Mouse (Mus musculus): ENCODE measurements around the gene Apobec2. TPM values are rescaled to one million over a fixed set of nuclear protein-coding genes. Genes with fewer than 3 reads are reported as not detected.
A peak's percentile ranks its signal among the peaks of the same experiment; 100 is the strongest.

Apobec2 gene
- total RNA-seq, 2 experiments from 2014 or later, result 245 to 262 TPM

DNA sequence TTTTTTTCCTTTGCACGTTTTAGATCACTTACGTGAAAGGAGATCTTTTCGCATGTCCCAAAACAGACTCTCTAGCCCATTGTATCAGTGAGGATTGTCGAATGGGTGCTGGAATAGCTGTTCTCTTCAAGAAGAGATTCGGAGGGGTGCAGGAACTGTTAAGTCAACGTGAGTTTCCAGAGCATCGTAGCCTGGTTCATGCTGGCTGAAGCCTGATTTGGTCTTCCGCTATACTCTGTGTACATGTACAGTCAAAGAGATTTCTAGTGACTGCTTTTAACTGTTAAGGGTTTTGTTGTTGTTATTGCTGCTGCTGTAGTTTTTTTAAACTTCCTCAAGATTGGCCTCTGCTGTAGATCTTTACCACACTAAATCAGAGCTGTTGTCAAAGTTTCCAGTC lies 21.5 kb downstream of the Apobec2 start:
- intact Hi-C loops (cut with DNase I), result loop anchor here (2.0 kb wide), 1 partner anchor 18 kb away; no protein-coding TSS in a partner anchor
- no peak for DNase-seq (ENCODE audit: low spot score)

DNA sequence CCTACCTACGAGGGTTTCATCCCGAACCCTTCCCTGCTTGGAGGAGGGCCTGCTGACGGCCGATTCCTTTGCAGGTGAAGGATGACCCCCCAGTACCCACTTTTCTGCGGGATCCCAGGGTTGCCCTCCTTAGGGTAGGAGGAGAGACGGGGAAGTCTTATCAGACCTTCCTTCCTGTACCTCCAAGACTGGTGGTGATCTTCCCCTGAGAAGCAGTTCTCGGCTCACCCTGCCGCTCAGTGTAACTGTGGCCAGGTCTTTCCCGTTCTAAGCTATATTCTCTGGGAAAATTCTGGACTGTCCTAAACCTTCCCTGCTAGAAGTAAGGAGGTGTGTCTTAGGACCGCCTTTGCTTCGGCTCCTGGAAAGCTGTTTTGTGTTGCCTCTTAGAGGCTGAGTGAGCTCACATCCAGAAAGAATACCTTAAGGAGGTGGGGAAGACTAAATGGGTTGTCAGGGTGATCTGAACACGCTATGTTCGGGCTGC lies 22.4 kb downstream of the Apobec2 start:
- intact Hi-C loops (cut with DNase I), result loop anchor here (2.0 kb wide), 1 partner anchor 18 kb away; no protein-coding TSS in a partner anchor
- DNase-seq (ENCODE audit: low spot score), result no peak

DNA sequence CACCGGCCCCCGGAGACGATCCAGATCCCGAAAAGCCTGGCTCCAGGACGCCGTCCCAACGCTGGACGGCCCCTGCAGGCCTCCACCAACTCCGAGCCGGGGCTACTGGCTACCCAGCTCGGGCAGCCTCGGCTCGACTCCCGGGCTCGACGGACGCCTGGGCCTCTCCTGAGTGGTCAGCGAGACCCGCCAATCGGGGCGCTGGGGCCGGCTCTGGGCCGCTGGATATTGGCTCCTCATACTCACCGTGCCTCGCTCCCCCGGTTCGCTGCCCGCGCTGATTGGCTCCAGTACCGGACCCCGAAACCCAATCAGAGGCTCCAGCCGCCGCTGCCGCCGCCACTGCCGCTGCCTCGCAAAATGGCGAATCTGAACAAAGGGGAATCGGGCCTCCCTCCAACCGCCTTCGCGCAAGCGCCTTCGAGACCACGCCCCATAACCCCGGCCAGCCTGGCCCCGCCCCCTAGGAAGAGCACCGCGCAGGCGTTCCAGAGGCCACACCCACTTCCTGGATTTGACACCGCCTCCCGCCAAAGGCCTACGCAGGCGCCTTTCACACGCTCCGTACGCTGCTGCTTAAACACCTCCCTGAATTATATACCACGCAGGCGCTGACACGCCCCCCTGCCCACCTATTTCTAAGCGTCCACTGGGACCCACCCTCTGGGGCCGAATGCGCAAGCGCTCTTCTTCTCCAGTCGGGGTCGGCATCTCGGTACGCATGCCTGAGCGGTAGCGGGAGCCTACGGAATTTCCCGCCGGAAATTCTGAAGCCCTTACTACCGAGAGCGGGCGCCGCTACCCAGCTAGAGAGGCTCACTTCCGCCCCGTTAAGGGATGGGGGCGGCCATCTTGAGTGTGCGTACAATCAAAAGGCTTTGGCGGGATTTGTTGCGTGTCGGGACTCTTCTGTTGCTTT lies 23.1 kb downstream of the Apobec2 start, which contains the start of the genes Nfya and Oard1:
Nfya (minus strand) TSS at position 527 of the 919 bp plus-strand sequence.
Oard1 (plus strand) TSS at position 635 of the 919 bp plus-strand sequence.
- intact Hi-C loops (cut with DNase I), result loop anchor here (2.0 kb wide), 1 partner anchor 19 kb away; no protein-coding TSS in a partner anchor
- DNase-seq (ENCODE audit: low spot score), result peak; percentile 99

DNA sequence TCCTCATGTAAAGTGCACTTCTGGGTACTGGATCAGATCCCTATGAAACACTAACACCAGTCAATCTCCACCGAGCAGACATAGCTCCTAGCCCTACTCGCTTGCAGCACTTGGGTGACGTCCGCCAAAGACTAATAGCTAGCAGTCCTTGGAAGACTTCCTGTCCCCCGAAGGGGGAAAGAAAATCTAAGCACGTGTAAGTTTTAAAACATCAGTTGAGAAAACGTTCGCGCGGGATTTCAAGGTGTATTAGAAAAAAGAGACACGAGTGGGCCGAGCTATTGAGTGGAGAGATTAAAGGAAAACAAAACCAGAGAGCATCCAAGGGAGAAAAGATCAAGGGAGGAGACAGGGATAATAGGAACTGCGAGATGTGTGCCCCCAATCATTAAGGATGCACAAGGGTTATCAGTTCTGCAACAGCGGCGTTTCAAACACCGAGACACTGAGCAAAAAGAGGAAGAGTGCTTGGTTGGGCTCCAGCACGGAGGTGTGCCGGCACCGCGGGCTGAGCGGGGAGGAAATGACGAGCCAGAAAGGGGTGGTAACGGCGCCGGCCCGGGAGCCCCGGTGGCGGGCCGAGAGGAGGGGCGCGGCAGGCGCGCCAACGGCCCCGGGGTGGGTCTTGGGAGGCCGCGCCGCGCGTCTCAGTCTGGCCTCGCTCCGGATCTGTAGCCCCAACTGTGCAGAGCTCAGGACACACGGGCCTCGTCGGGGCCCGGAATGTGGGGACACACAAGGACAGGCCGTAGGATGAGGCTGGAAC lies 24.0 kb downstream of the Apobec2 start:
- DNase-seq (ENCODE audit: low spot score), result peak; percentile 52
- intact Hi-C loops (cut with DNase I), result no loop called here

DNA sequence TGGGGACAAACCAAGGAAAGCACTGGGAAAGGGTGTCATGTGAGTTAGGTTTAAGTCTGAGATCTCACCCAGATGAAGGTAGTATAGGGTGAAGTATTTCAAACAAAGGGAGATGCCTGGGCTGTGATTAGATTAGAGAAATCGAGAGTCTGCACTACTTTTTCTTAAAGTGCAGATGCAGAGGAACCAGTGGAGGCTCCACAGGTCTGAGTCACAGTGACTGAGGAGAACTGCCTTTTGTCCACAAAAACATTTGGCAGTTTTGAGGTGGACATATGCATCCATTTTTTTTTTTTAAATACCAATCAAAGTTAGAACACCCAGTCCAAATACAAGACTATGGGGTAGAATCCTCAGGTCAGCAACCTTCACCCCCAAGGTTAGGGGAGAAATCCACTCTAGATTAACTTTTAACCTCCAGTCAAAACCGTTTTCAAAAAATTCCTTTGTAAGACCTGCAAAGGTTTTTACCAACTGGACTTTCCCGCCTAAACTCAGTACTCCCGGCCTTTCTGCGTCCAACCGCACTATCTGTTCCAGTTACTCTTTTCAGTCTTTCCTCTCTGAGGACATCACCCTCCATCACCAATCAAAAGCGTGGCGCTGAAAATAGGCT lies 24.7 kb downstream of the Apobec2 start:
- intact Hi-C loops (cut with DNase I), result no loop called here
- no peak for DNase-seq (ENCODE audit: low spot score)

DNA sequence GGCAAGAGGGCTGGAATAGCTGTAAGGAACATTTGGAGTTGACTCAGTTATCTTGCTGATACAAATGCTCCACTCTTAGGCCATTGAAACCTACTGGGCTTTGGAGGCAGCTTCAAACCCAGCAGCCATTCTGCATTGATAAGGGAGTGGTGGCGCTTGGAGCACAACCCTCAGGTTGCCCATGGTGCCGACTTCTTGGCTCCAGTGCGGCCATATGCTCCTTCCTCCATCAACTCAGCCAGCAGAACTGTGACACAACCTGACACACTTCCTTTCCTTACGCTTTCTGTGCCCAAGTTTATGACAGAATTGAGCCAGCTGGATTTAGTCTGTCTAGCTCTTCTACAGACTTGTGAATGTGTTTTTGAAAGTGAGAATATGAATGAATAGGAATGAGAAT lies 25.6 kb downstream of the Apobec2 start:
- intact Hi-C loops (cut with DNase I), result no loop called here

DNA sequence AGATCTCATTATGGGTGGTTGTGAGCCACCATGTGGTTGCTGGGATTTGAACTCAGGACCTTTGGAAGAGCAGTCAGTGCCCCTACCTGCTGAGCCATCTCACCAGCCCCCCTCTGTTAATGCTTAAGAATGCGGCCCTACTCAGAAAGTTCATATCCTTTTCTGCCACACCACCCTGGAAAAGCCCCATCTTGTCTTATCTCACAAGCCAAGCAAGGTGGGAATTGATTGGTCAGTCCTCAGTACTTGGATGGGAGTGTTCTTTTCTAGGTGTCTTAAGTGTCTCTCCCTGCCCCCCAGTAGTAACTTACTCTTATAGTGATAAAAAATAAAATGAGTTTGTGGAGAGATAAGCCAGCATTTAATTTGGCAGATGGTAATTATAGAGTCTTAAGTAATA lies 28.0 kb downstream of the Apobec2 start:
- intact Hi-C loops (cut with DNase I), result no loop called here
- no peak for DNase-seq (ENCODE audit: low spot score)

More for the DNA sequence above, 25.6 kb downstream of the Apobec2 start:
- no peak for DNase-seq (ENCODE audit: low spot score)

DNA sequence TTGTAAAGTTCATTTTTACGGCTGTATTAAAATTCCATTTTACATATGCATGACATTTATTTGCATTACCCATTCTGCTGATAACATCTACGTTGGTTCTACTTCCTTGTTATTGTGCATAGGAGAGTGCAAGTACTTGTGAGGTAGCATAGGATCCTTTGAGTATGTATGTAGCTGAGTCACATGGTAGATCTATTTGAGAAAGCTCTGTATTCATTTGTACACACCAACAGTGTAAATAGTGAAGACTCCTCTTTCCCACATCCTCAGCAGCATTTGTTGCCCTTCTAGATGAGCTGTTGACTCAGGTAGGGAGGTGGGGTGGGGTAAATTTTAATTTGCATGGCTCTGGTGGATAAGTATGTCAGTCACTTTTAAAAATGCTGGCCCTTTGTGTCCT lies 28.9 kb downstream of the Apobec2 start:
- intact Hi-C loops (cut with DNase I), result no loop called here
- no peak for DNase-seq (ENCODE audit: low spot score)

DNA sequence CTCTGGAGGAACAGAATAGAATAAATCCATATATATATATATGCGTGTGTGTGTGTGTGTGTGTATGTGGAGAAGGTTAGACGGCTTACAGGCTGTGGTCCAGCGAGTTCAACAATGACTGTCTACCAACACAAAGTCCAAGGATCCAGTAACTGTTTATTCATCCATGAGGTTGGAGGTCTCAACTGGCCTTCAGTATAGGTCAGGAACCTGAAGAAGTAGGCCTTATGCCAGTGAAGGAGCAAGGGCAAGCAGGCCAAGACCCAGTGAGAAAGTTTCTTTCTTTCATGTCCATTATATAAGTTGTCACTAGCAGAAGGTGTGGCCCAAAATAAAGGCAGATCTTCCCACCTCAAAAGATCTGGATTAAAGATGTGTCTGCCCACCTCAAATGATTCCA lies 30.0 kb downstream of the Apobec2 start:
- intact Hi-C loops (cut with DNase I), result no loop called here

DNA sequence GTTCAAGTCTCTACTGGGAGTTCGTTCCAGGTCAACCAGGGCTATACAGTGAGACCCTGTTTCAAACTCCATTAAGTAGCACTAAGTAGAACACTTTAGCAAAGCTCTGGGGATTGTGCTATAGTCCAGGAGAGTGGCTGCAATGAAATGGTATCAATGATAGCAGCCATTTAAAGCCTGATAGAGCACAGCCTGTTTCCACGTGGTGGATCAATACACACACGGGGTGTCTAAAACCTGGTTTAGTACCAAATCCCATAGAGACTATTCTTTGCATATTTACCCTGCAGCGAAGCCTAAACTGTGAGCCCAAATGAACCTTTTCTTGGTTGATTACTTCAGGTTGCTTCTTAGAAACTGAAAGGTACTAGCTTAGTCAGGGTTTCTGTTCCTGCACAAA lies 31.0 kb downstream of the Apobec2 start:
- intact Hi-C loops (cut with DNase I), result no loop called here
- no peak for DNase-seq (ENCODE audit: low spot score)

More for the DNA sequence above, 30.0 kb downstream of the Apobec2 start:
- no peak for DNase-seq (ENCODE audit: low spot score)

DNA sequence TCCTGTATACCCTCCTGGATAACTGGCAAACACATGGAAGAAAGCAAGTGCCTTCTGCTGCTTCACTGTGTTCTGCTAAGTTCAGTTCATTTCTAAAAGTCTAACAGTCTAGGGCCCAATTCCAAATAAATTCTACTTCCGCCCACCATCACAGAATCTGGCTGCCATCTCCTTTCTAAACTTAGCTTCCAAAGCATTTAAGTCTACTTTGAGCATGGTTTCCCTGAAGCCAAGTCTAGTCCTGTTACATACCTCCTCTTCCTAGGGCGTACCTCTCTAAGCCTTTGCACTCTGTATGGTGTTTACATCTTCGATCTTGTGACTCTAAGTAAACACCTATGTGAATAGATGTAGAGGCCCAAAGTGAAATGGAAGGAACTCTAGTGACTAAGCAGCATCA lies 40.1 kb downstream of the Apobec2 start:
- DNase-seq (ENCODE audit: low spot score), result no peak

DNA sequence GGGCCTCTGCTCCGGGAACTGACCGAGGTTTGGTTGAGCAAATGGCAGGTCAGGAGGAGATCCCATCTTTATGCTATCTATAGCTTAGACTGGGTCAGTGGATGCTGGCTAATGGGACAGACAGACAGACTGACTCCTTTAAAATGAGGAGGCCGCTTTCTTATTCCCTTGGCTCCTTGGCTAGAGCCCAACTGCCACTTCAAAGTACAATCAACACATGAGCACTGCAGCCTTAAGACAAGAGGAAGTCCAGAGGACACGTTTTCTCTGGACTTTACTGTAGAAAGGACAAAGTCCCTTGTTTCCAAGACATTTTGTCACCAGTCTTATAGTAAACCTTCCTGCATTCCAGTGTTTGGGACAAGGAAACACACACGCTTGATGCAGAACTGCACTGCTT lies 41.3 kb downstream of the Apobec2 start:
- DNase-seq (ENCODE audit: low spot score), result no peak
- intact Hi-C loops (cut with DNase I), result no loop called here

More for the DNA sequence above, 40.1 kb downstream of the Apobec2 start:
- intact Hi-C loops (cut with DNase I), result no loop called here

DNA sequence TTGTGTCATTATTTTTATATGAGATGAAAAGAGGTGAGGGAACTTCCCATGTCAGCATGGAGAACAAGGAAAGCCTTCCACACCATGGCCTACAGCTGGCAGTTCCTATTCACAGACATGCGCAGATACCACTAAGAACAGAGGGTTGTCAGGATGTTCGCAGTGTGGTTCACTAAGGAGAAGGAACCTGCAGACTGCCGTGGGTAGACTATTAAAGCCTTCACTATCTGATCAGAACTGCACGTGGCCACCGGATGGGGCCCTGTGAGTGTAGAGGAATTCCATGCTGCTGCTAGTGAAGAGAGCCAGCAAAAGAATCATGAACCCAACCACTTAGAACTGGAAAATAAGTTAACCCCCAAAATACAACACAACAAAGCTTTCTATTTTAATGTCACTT lies 43.3 kb downstream of the Apobec2 start:
- no peak for DNase-seq (ENCODE audit: low spot score)
- intact Hi-C loops (cut with DNase I), result no loop called here

DNA sequence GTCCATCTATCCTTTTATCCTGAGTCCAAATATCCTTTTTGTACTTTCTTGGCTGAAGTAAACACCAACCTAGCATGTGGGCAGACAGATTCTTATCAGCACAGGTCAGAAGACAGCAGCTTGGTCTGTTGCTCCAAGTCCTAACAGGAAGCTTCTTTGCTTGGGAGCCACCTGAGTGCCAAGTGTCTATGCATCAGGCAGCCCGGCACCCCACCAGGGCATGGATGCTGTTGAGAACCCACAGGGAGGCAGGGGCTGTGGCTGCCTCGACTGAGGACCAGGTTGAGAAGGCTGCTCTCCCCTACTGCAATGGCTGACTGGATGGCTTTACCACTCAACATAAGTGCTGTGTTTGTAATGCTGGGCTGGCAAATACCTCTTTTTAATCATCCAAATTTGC lies 44.1 kb downstream of the Apobec2 start:
- intact Hi-C loops (cut with DNase I), result no loop called here
- DNase-seq (ENCODE audit: low spot score), result no peak

DNA sequence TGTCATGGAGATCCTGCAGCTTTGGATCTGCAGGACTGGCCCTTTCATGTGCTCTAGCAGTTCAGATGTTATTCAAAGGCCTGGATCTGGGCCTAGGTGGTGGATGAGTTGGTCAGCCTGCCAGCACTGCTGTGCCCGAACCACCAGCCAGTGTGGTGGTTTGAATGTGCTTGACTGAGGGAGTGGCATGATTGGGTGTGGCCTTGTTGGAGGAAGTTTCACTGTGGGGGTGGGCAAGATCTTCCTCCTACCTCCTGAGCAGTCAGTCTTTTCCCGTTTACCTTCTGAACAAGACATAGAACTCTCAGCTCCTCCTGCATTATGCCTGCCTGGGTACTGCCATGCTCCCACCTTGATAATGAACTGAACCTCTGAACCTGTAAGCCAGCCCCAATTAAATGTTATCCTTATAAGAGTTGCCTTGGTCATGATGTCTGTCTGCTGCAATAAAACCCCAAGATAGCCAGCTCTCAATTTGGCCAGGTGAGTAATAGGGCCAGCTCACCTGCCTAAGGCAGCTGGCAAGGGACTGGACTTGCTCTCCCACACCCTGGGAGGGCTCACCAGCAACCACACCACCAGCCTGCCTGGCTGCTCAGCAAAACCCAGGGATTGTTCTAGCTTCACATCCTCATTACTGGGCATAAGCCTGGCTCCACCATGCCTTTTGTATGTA lies 46.8 kb downstream of the Apobec2 start:
- DNase-seq (ENCODE audit: low spot score), result no peak
- intact Hi-C loops (cut with DNase I), result no loop called here

DNA sequence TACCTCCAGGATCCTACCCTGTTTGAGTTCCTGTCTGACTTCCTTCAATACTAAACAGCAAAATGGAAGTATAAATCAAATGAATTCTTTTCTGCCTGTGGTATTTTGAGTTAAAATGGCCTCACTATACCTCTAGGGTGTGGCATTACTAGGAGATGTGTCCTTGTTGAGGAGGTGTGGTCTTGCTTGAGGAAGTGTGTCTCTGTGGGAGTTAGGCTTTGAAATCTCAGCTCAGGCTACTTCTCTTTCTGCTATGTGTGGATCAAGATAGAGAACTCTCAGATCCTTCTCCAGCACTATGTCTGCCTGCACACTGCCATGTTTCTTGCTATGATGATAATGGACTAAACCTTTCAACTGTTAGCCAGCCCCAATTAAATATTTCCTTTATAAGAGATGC lies 53.7 kb downstream of the Apobec2 start:
- intact Hi-C loops (cut with DNase I), result no loop called here
- no peak for DNase-seq (ENCODE audit: low spot score)

DNA sequence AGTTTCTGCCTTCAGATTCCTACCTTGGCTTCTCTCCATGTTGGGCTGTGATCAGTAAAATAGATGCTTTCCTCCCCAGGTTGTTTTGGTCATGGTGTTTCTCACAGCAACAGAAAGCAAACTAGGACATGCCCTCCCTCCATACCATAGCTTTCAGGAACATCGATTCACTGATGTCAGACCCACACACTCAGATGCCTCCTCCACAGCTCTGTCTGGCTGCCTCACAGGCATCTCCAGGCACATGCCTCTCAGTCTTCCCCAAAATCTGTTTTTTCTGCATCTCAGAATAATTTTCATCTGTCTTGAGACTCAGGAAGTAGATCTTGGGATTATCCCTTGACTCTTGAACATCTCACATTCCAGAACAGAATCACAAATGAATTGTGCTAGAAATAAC lies 56.6 kb downstream of the Apobec2 start:
- no peak for DNase-seq (ENCODE audit: low spot score)
- intact Hi-C loops (cut with DNase I), result no loop called here

DNA sequence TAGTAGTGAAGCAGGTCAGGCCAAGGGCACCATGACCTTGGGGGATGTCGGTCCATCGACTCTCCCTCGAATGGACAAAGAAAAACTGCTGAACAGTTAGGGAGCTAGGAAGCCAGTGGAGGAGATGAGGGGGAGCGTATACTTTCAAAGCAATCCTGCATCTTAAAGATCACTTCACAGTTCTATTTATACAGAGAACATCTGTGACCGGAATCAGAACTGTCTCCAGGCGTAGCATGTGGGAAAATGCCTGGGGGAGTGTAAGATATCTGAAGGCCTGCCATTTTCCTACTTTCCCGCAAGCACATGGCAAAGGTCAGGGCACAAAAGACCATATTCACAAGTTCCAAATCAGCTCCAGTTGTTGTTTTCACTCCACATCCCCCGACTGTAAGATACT lies 59.7 kb downstream of the Apobec2 start:
- intact Hi-C loops (cut with DNase I), result no loop called here

DNA sequence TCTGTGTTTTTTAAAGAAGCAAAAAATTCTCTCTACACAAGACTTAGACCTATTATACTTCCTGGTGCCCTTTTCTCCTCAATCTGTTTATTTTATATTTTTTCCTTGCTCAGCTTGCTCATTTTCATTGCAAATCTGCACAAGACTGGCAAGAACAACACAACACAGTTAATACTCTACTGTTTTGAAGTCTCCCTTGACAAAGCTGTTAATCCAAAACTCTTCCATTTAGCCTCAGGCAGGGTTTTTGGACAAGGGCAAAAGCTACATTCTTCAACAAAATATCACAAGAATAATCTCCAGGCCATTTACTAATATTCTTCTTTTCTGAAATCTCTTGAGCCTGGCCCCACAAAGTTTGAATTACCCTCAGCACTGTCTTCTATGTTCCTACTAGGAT lies 61.1 kb downstream of the Apobec2 start:
- DNase-seq (ENCODE audit: low spot score), result no peak
- intact Hi-C loops (cut with DNase I), result no loop called here

More for the DNA sequence above, 59.7 kb downstream of the Apobec2 start:
- no peak for DNase-seq (ENCODE audit: low spot score)

All from heart, postnatal 25 days (tissue).